Mouse (Mus musculus): ENCODE results near the gene Spdye4c.

Gene Spdye4c

GRCm38 (mm10) chr2:128609286-128609685, 18.3 kb downstream of the Spdye4c start:
- no peak for DNase-seq (ENCODE audit: low spot score)

DNA sequence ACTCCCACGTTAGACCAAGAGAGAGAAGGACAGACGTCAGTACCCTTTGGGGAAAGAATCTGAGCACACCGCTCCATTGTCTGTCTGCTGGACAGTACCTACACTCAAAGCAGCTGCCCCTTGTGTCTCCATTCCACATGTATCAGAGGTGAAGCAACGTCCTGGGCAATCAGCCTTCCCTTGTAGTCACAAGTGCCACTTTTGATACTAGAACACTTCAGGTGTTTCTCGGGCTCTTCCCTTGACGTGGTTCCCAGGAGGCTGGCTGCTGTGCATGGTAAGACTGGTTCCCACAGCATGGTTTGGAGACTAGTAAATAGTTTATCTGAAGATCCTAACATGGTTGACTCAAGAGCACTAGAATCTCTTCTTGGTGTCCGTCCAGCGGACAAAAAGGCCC, 20.2 kb downstream of the Spdye4c start:
- DNase-seq (ENCODE audit: low spot score) = no peak

GRCm38 (mm10) chr2:128612275-128612674, 21.3 kb downstream of the Spdye4c start:
- no peak for DNase-seq (ENCODE audit: low spot score)

- no peak for DNase-seq (ENCODE audit: low spot score)
Measured at GRCm38 (mm10) chr2:128613365-128613764, 22.4 kb downstream of the Spdye4c start.

DNA sequence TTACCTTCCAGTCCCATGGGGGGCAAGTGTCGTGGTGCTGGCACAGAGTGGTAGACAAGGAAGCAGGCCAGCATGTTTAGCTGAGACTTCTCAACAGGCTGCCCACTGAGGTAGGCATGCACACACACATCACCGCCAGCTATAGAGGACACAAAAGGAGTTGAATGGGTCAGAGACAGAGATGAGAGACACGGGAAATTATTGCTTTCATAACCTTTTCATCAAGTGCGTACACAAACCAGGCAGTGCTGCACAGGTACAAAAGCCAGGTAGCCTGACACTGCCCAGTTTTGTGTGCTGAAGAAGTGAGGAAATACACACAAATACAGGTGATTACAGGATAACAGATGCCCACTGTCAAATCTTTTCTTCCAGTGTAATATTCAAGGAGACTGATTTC, 24.4 kb downstream of the Spdye4c start:
- no peak for DNase-seq (ENCODE audit: low spot score)

- DNase-seq (ENCODE audit: low spot score) = no peak
Measured at GRCm38 (mm10) chr2:128620578-128620977, 29.6 kb downstream of the Spdye4c start.

Measured in ovary, adult 18-20 months (tissue).